Mouse (Mus musculus) spleen, postnatal 4 days (tissue): ENCODE data around the gene Itgb3.

Experiments used
- DNase-seq, 2 experiments: peaks; one replicate each; pipeline ENCODE4 v3.0.0; 2022; ENCODE audit warnings: low spot score in 2 of 2

Itgb3 gene

DNA sequence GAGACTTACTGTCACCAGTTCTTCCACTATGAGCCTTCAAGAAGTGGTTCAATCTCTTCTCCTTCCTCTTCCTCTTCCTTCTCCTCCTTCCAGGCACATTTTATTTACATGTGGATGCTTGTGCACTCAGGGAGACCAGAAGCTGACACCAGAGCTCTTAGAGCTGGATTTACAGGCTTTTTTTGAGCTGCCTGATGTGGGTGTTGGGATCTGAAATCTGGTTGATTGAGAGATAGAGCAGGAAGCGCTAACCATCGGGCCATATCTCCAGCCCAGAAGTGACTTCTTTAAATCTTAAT lies 25.5 kb upstream of the Itgb3 start:
- no peak for DNase-seq

DNA sequence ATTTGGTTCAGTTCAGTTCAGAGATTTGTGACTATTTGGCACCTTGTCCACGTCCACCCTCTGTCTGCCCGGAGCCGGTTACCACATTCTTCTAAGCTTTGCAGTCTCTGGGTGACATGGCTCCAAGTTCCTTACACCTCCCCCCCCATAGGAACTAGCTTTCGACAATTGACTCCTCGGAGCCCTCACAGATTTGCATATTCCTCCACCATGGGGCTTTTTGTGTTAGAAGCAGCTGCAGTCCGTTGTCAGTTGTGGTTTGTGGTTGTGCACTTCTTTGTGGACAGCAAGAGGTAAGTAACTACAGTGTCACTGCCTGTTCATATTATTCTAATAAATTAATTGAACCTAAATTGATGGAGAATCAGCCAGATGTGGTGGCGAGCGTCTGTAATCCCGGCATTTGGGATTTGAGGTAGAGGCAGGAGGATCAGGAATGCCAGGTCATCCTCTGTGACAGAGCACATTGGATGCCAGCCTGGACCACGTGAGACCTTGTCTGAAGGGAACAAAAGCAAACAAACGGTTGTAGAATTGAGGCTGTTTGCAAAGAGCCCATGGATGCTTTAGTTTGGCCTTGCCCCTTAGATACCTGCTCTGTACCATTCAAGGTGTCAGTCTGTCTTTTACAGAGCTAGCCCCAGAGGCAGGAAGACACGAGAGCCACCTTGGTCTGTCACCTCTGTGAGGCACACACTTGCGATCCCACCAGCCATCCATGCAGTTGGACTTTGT lies 25.0 kb upstream of the Itgb3 start:
- no peak for DNase-seq

DNA sequence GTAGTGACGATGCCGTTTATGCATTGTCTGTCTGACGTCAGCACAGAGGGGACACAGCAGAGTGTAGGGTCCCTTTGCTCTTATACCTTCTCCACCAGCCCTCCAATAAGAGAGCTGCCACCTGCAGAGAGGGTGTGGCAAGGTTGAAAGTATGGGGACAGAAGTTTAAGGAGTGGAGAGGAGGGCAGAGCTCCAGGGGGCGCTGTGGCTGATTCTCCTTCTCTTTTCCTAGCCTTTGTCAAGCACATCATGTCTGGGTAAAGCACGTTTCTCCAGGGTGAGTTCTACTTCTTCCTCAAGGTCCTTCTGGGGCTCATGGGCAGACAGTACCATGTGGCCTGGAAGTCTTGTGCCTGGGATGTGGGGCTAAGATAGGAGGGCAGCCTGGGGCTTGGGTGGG lies 22.3 kb upstream of the Itgb3 start:
- no peak for DNase-seq

DNA sequence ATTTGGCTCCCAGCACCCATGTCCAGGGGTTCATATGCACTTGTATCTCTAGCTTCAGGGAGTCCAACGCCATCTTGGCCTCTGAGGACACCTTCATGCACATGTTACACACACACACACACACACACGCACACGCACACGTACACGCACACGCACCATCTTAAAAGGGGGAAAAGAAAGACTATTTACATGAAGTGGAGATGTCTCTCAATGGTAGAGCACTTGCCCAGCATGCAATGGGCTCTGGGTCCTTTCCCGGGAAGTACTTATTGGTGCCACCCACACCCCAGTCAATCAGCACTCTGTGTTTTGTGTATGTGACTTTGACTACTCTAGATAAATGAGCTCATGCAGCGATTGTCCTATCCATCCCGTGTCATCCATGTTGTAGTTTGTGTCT lies 19.9 kb upstream of the Itgb3 start:
- DNase-seq = no peak

DNA sequence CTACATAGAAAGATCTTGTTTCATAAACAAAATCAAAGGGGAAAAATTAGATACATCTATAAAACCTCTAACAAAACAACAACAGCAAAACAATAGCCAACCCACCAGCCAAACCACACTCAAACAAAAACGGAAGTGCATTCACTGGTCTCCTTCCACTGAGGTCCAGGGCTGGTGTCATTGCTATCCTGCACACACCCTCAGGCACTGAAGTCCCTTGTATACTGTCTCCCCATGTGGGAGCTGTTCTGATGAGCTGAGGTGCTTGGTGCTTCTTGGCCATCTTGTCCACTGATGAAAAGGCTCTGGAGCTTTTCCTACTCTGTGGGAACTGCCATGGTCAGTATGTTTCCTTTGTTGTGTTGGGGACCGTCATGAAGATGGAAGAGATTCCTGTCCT lies 19.3 kb upstream of the Itgb3 start:
- no peak for DNase-seq

DNA sequence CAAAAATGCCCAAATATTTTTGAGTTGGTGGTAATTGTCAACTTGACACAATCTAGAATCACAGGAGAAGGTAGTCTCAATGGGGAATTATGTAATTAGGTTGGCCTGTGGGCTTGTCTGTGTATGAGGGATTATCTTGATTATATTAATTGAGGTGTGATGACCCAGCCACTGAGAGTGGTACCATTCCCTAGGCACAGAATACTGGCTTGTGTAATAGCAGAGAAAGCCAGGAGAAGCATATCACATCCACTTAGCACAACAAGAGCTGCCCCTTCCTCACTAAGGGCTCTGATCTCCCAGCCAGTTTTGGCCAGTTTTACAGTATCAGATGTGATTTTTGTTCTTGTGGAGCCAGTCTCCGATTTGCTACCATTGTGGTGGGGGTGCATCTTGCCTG lies 18.2 kb upstream of the Itgb3 start:
- no peak for DNase-seq

- peak; percentile 76 to 86 for DNase-seq
These were observed 17.7 kb upstream of the Itgb3 start for GRCm38 (mm10) chr11:104590148-104590547.

GRCm38 (mm10) chr11:104592066-104592835 lies 15.5 kb upstream of the Itgb3 start:
- DNase-seq = no peak

- DNase-seq = no peak
These were observed 11.4 kb upstream of the Itgb3 start for GRCm38 (mm10) chr11:104596365-104596764.

GRCm38 (mm10) chr11:104599265-104599945 lies 8.4 kb upstream of the Itgb3 start:
- DNase-seq = no peak

DNA sequence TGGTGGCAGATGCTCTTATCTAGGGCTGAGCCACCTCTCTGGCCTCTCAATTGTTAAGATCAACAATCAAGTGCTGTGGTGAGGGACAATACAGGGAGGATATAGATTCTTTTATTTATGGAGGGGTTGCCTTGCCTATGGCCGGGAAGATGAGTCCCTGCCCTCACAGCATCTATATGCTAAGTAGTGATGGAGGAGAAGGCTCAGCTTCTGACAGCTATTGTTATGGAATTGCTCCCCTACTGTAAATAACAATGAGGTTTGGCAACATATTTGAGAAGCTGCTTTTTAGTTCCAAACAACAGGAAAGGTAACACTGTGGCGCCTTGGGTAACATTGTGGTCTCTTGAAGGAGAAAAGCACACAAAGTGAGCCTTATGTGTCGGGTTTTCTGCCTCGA lies 7.1 kb upstream of the Itgb3 start:
- no peak for DNase-seq

DNA sequence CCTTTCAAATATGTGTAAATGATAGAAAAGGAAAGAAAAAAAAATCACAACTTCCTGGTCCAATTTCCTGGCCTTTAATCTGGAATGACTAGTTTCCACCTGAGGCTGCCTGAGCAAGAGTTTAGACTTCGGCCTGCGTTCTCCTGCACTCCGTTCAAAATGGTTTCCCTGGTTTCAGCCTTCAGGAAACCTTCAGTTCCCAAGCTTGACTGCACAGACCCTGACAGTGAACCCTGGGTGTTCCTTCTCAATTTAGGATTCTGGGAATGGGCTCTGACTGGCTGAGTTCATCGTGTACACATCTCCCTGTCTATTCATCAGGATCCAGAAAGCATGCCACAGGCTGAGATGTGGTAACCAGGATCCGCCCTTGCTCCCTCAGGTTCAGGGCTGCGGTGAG lies 3.6 kb upstream of the Itgb3 start:
- no peak for DNase-seq

GRCm38 (mm10) chr11:104608249-104608920 lies 585 bp downstream of the Itgb3 start:
- DNase-seq = no peak

GRCm38 (mm10) chr11:104609033-104609684 lies 1.4 kb downstream of the Itgb3 start:
- no peak for DNase-seq

GRCm38 (mm10) chr11:104609733-104610132 lies 1.9 kb downstream of the Itgb3 start:
- DNase-seq = no peak

- no peak for DNase-seq
These were observed 3.9 kb downstream of the Itgb3 start for GRCm38 (mm10) chr11:104611579-104612151.

DNA sequence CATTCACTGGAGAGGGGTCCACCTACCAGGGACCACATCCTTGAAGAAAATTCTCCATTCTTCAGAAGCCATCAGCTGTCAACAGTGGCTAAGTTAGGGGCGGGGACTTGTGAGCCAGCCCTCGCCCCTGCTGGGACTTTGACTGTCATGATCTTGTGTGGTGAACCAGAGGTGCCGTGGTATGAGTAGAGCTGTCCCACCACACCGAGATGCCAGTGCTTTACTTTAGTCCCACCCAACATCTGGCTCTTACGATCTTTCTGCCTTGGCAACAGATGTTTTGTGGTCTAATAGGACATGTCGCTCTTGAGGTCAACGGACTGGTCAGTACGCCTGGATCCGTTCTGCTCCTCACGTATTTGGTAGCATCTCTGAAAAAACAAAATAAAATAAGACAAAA lies 5.8 kb downstream of the Itgb3 start:
- DNase-seq = no peak

- no peak for DNase-seq
These were observed 6.3 kb downstream of the Itgb3 start for GRCm38 (mm10) chr11:104614130-104614529.

- DNase-seq = no peak
These were observed 8.4 kb downstream of the Itgb3 start for GRCm38 (mm10) chr11:104616182-104616581.

GRCm38 (mm10) chr11:104618638-104619076 lies 10.9 kb downstream of the Itgb3 start:
- no peak for DNase-seq
